Mouse (Mus musculus) forebrain, embryonic 15.5 days (tissue): ENCODE results near the gene Zfp93. TPM values are rescaled to one million over a fixed set of nuclear protein-coding genes. Genes with fewer than 3 reads are reported as not detected.
A peak's percentile ranks its signal among the peaks of the same experiment; 100 is the strongest.

ENCODE experiments used
- ATAC-seq: fragments of 200-750 bp; cut with Nextera tagmentation; replicated peaks from 2 replicates; pipeline ENCODE4 v1.8.0; 2017; ENCODE audit warnings: mild to moderate bottlenecking, moderate TSS enrichment, moderate library complexity
- H3K27ac ChIP-seq: fragments of 300-500 bp; sonication (generic); replicated peaks from 2 replicates; pipeline ENCODE4 v1.5.1; 2015; ENCODE audit warnings: mild to moderate bottlenecking, inconsistent platforms
- H3K27me3 ChIP-seq: fragments of 300-500 bp; sonication (generic); 2 replicates; pipeline ENCODE4 v1.6.1; 2015; ENCODE audit warnings: inconsistent platforms
- H3K36me3 ChIP-seq: fragments of 300-500 bp; sonication (generic); 2 replicates; pipeline ENCODE4 v1.6.1; 2015; ENCODE audit warnings: mild to moderate bottlenecking, inconsistent platforms
- H3K4me1 ChIP-seq: fragments of 300-500 bp; sonication (generic); 2 replicates; pipeline ENCODE4 v1.6.1; 2015; ENCODE audit warnings: inconsistent platforms
- H3K4me2 ChIP-seq: fragments of 300-500 bp; sonication (generic); replicated peaks from 2 replicates; pipeline ENCODE4 v1.6.1; 2015; ENCODE audit warnings: mild to moderate bottlenecking, inconsistent platforms
- H3K4me3 ChIP-seq: fragments of 300-500 bp; sonication (generic); 2 replicates; pipeline ENCODE4 v1.5.1; 2015; ENCODE audit warnings: mild to moderate bottlenecking, inconsistent platforms
- H3K9ac ChIP-seq: fragments of 300-500 bp; sonication (generic); replicated peaks from 2 replicates; pipeline ENCODE4 v1.6.1; 2015; ENCODE audit warnings: mild to moderate bottlenecking, inconsistent platforms
- H3K9me3 ChIP-seq: fragments of 300-500 bp; sonication (generic); 2 replicates; pipeline ENCODE4 v1.6.1; 2016; ENCODE audit warnings: inconsistent platforms
- WGBS: fragments of 180-500 bp; shearing (Covaris S2); methylation state at CpG from one replicate; pipeline ENCODE4 v1.1.7; 2015; ENCODE audit warnings: mixed read lengths; 5-methylcytosine and 5-hydroxymethylcytosine counted together
- polyA plus RNA-seq: library from polyadenylated mRNA; unstranded; fragments of >200 nt; fragmentation: Nextera tagmentation; extraction: Ambion mirVana; gene quantifications from 2 replicates; pipeline ENCODE4 v1.2.1, GENCODE M21; 2015

Zfp93 gene
- polyA plus RNA-seq, 1 experiment from 2014 or later = 12.1 TPM

GRCm38 (mm10) chr7:24325197-24325596 lies 55.0 kb downstream of the Zfp93 start:
- ATAC-seq = no peak
- H3K4me1 ChIP-seq = peaks cover 12% of the 10 kb centered on the region
- H3K36me3 ChIP-seq = no peaks in the 10 kb centered on the region
- H3K4me3 ChIP-seq = no peak overlapping the region
- H3K9ac ChIP-seq = no peak overlapping the region
- peak overlapping the region; percentile 49 for H3K4me2 ChIP-seq
- H3K27ac ChIP-seq = peak overlapping the region; percentile 67
- WGBS = 46% methylated on average over 6 of the region's 6 CpGs
- H3K9me3 ChIP-seq = no peaks in the 10 kb centered on the region; the same call in 1 of the 2 replicates
- no peaks in the 10 kb centered on the region for H3K27me3 ChIP-seq

- peak overlapping the region; percentile 35 for H3K9ac ChIP-seq
- H3K36me3 ChIP-seq = no peaks in the 10 kb centered on the region
- peak; percentile 82 for ATAC-seq
- H3K4me3 ChIP-seq = peak overlapping the region; percentile 30
- H3K4me2 ChIP-seq = peak overlapping the region; percentile 49
- H3K27me3 ChIP-seq = no peaks in the 10 kb centered on the region
- peaks cover 12% of the 10 kb centered on the region for H3K4me1 ChIP-seq
- H3K27ac ChIP-seq = peak overlapping the region; percentile 67
- WGBS = 4% methylated on average over 13 of the region's 13 CpGs
- H3K9me3 ChIP-seq = no peaks in the 10 kb centered on the region; the same call in 1 of the 2 replicates
Measured at GRCm38 (mm10) chr7:24325675-24326128, 55.5 kb downstream of the Zfp93 start.

- H3K4me1 ChIP-seq = peaks cover 12% of the 10 kb centered on the region
- peak overlapping the region; percentile 30 for H3K4me3 ChIP-seq
- ATAC-seq = peak; percentile 69
- H3K27ac ChIP-seq = peak overlapping the region; percentile 67
- H3K4me2 ChIP-seq = peak overlapping the region; percentile 49
- peak overlapping the region; percentile 35; the same call in 1 of the 2 replicates for H3K9ac ChIP-seq
- no peaks in the 10 kb centered on the region for H3K27me3 ChIP-seq
- WGBS = 34% methylated on average over 20 of the region's 20 CpGs
- no peaks in the 10 kb centered on the region for H3K36me3 ChIP-seq
- H3K9me3 ChIP-seq = no peaks in the 10 kb centered on the region; the same call in 1 of the 2 replicates
Measured at GRCm38 (mm10) chr7:24326273-24327135, 56.3 kb downstream of the Zfp93 start.

Other genes starting within 250 kb of the Zfp93 start
- gene Vmn1r183, start 217.2 kb upstream of the Zfp93 start, polyA plus RNA-seq = not detected in 2 replicates
- 35.9 and 39.5 TPM in 2 replicates for gene Zfp180, start 188.5 kb upstream of the Zfp93 start, polyA plus RNA-seq
- 10.4 and 11.0 TPM in 2 replicates for gene Zfp112, start 158.1 kb upstream of the Zfp93 start, polyA plus RNA-seq
- 23.2 and 27.3 TPM in 2 replicates for gene Zfp235, start 136.3 kb upstream of the Zfp93 start, polyA plus RNA-seq
- 9.0 TPM in 2 replicates for gene Zfp114, start 95.4 kb upstream of the Zfp93 start, polyA plus RNA-seq
- gene Zfp111, start 59.0 kb upstream of the Zfp93 start, polyA plus RNA-seq = 7.0 and 7.6 TPM in 2 replicates
- gene Zfp109, start 32.9 kb upstream of the Zfp93 start, polyA plus RNA-seq = 4.6 and 6.2 TPM in 2 replicates
- gene Zfp108, start 15.6 kb upstream of the Zfp93 start, polyA plus RNA-seq = 4.1 and 5.3 TPM in 2 replicates
- gene Zfp61, start 30.8 kb downstream of the Zfp93 start, polyA plus RNA-seq = 51.2 and 59.0 TPM in 2 replicates
- gene Zfp94, start 46.2 kb downstream of the Zfp93 start, polyA plus RNA-seq = 24.5 and 24.7 TPM in 2 replicates
- not detected in 2 replicates for gene Tescl, start 63.5 kb downstream of the Zfp93 start, polyA plus RNA-seq
- not detected in 2 replicates for gene Lypd5, start 78.8 kb downstream of the Zfp93 start, polyA plus RNA-seq
- gene Kcnn4, start 99.8 kb downstream of the Zfp93 start, polyA plus RNA-seq = 0.56 and 0.63 TPM in 2 replicates
- 33.4 and 36.6 TPM in 2 replicates for gene Smg9, start 129.2 kb downstream of the Zfp93 start, polyA plus RNA-seq
- not detected in 2 replicates for gene Irgc1, start 181.9 kb downstream of the Zfp93 start, polyA plus RNA-seq
- gene Plaur, start 192.1 kb downstream of the Zfp93 start, polyA plus RNA-seq = 1.3 and 1.6 TPM in 2 replicates
- 70.1 and 76.4 TPM in 2 replicates for gene Cadm4, start 211.6 kb downstream of the Zfp93 start, polyA plus RNA-seq
- gene Zfp428, start 236.6 kb downstream of the Zfp93 start, polyA plus RNA-seq = 296 and 306 TPM in 2 replicates
- gene AC161166.1, start 242.0 kb downstream of the Zfp93 start, polyA plus RNA-seq = 1.5 and 1.7 TPM in 2 replicates